Mouse (Mus musculus): Measurements from ENCODE around the gene Trip12.

DNA sequence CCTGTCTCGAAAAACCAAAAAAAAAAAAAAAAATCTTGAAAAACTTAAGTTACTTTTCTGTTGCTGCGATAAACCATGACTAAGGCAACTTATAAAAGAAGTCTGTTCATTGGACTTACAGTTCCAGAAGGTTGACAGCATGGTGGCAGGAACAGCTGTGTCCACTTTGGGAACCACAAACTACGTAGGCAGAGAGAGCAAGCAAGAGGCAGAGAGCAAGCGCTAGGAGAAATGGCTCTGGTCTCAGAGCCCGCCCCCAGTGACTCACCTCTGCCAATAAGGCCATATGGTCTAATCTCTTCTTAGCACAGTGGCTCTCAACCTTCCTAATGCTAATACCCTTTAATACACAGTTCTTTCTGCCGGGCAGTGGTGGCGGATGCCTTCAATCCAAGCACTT lies 9.5 kb upstream of the Trip12 start:
- TF ChIP-seq CTCF (IDR thresholded peaks at IDR 0.05; ENCODE audit: control insufficient read depth, insufficient read depth, insufficient read length) (no peak), MAX (IDR thresholded peaks at IDR 0.05) (no peak), MYOD1 (IDR thresholded peaks at IDR 0.05; ENCODE audit: control insufficient read depth, insufficient read length, low read depth) (peak; percentile 75), USF1 (IDR thresholded peaks at IDR 0.05; ENCODE audit: low read depth) (no peak), MYOG (IDR thresholded peaks at IDR 0.05; ENCODE audit: control insufficient read depth, extremely low read depth, insufficient read length) (no peak)
